Mouse (Mus musculus) neural tube, embryonic 12.5 days (tissue): ENCODE results near the gene B3galnt1. TPM values are rescaled to one million over a fixed set of nuclear protein-coding genes. Genes with fewer than 3 reads are reported as not detected.

Source experiments
- ATAC-seq: fragments of 200-750 bp; cut with Nextera tagmentation; 2 replicates; pipeline ENCODE4 v1.8.0; 2017; ENCODE audit warnings: low read depth, mild to moderate bottlenecking, moderate TSS enrichment, moderate library complexity; ENCODE audit not compliant: low FRiP score
- H3K27ac ChIP-seq: fragments of 300-500 bp; sonication (generic); 2 replicates; pipeline ENCODE4 v1.5.1; 2016
- H3K27me3 ChIP-seq: fragments of 300-500 bp; sonication (generic); replicated peaks from 2 replicates; pipeline ENCODE4 v1.6.1; 2016; ENCODE audit warnings: mild to moderate bottlenecking
- H3K36me3 ChIP-seq: fragments of 300-500 bp; sonication (generic); 2 replicates; pipeline ENCODE4 v1.6.1; 2016; ENCODE audit warnings: mild to moderate bottlenecking
- H3K4me1 ChIP-seq: fragments of 300-500 bp; sonication (generic); 2 replicates; pipeline ENCODE4 v1.6.1; 2016
- H3K4me2 ChIP-seq: fragments of 300-500 bp; sonication (generic); replicated peaks from 2 replicates; pipeline ENCODE4 v1.6.1; 2016; ENCODE audit warnings: mild to moderate bottlenecking
- H3K4me3 ChIP-seq: fragments of 300-500 bp; sonication (generic); 2 replicates; pipeline ENCODE4 v1.5.1; 2016
- H3K9ac ChIP-seq: fragments of 300-500 bp; sonication (generic); 2 replicates; pipeline ENCODE4 v1.6.1; 2016; ENCODE audit warnings: mild to moderate bottlenecking
- H3K9me3 ChIP-seq: fragments of 300-500 bp; sonication (generic); 2 replicates; pipeline ENCODE4 v1.6.1; 2016; ENCODE audit warnings: mild to moderate bottlenecking
- WGBS: fragments of 180-500 bp; shearing (Covaris S2); methylation state at CpG from one replicate; pipeline ENCODE4 v1.1.7; 2016; 5-methylcytosine and 5-hydroxymethylcytosine counted together
- polyA plus RNA-seq: library from polyadenylated mRNA; unstranded; fragments of >200 nt; fragmentation: Nextera tagmentation; extraction: Ambion mirVana; gene quantifications from 2 replicates; pipeline ENCODE4 v1.2.1, GENCODE M21; 2016

The B3galnt1 gene
- polyA plus RNA-seq, 1 experiment from 2014 or later, result 46.9 TPM

DNA sequence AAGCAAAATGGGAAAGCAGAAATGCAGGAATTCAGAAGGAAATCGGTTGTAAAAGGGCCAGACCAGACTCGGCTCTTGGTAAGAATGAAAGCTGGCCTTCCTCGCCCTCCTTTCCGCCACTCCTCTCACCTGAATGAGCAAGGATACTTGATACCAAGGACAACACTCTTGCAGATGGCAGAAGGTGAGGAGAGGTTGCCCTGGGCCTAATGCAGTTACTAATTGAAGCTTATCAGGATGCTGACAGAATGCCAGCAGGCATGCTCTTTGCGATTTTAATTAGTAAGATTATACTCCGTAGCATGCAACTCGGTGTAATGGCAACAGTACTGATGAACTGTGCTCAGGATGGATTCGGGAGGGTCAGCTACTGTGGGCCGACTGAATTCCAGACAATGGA, 67.2 kb downstream of the B3galnt1 start:
- no peak for ATAC-seq
- no peak overlapping the region for H3K27ac ChIP-seq
- no peaks in the 10 kb centered on the region for H3K36me3 ChIP-seq
- no peaks in the 10 kb centered on the region for H3K9me3 ChIP-seq
- H3K4me1 ChIP-seq, result peaks cover 15% of the 10 kb centered on the region
- no peaks in the 10 kb centered on the region; the same call in 1 of the 2 replicates for H3K27me3 ChIP-seq
- no peak overlapping the region for H3K9ac ChIP-seq
- no peak overlapping the region for H3K4me3 ChIP-seq
- WGBS, result 88% methylated on average over 9 of the region's 9 CpGs
- H3K4me2 ChIP-seq, result no peak overlapping the region

GRCm38 (mm10) chr3:69529576-69529975, 69.2 kb downstream of the B3galnt1 start:
- Histone ChIP-seq H3K27me3 (no peaks in the 10 kb centered on the region; the same call in 1 of the 2 replicates), H3K4me1 (no peaks in the 10 kb centered on the region), H3K27ac (no peak overlapping the region), H3K9ac (no peak overlapping the region), H3K9me3 (no peaks in the 10 kb centered on the region), H3K36me3 (no peaks in the 10 kb centered on the region), H3K4me2 (no peak overlapping the region), H3K4me3 (no peak overlapping the region)
- no peak for ATAC-seq
- WGBS, result 80% methylated on average over 7 of the region's 7 CpGs

DNA sequence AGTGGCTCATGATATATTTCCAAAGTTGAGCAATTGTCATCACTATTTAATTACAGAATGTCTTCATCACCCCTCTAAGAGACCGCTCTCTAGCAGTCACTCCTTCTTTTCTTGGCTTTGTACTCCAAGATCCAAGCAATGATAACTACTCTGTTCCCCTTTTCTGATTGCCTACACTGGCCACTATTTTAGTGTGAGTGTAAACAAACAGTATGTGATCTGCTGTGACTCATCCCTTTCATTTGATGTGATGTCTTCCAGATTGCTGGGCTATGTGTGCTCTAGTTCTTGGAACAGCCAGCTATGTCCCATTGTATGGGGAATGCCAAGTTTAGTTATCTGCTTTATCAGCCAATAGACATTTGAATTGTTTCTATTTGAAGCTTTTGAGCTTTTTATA, 71.4 kb downstream of the B3galnt1 start:
- Histone ChIP-seq H3K4me1 (no peaks in the 10 kb centered on the region), H3K27ac (no peak overlapping the region), H3K27me3 (no peaks in the 10 kb centered on the region), H3K4me3 (no peak overlapping the region), H3K36me3 (no peaks in the 10 kb centered on the region), H3K4me2 (no peak overlapping the region), H3K9ac (no peak overlapping the region), H3K9me3 (no peaks in the 10 kb centered on the region)
- no peak for ATAC-seq
- WGBS, result 97% methylated on average over 1 of the region's 1 CpGs

- H3K4me1 ChIP-seq, result peaks cover 3% of the 10 kb centered on the region
- no peaks in the 10 kb centered on the region for H3K36me3 ChIP-seq
- no peak for ATAC-seq
- no peaks in the 10 kb centered on the region for H3K27me3 ChIP-seq
- H3K9ac ChIP-seq, result no peak overlapping the region
- 81% methylated on average over 8 of the region's 8 CpGs for WGBS
- no peak overlapping the region for H3K4me2 ChIP-seq
- H3K4me3 ChIP-seq, result no peak overlapping the region
- H3K27ac ChIP-seq, result no peak overlapping the region
- H3K9me3 ChIP-seq, result no peaks in the 10 kb centered on the region
These were observed 73.7 kb downstream of the B3galnt1 start for GRCm38 (mm10) chr3:69525072-69525529.

GRCm38 (mm10) chr3:69524356-69525071, 74.2 kb downstream of the B3galnt1 start:
- Histone ChIP-seq H3K36me3 (no peaks in the 10 kb centered on the region), H3K4me2 (no peak overlapping the region), H3K9me3 (no peaks in the 10 kb centered on the region), H3K9ac (no peak overlapping the region), H3K4me3 (no peak overlapping the region), H3K4me1 (peaks cover 9% of the 10 kb centered on the region), H3K27me3 (no peaks in the 10 kb centered on the region), H3K27ac (no peak overlapping the region)
- WGBS, result 84% methylated on average over 8 of the region's 8 CpGs
- ATAC-seq, result no peak

Other genes with a start within 250 kb of the B3galnt1 start
- gene Nmd3, start 123.0 kb upstream of the B3galnt1 start, polyA plus RNA-seq, result 109 and 112 TPM in 2 replicates